Mouse (Mus musculus) embryonic facial prominence, embryonic 12.5 days (tissue): ENCODE data around the gene Otop2. TPM values are rescaled to one million over a fixed set of nuclear protein-coding genes. Genes with fewer than 3 reads are reported as not detected.
A peak's percentile ranks its signal among the peaks of the same experiment; 100 is the strongest.

Source experiments
- ATAC-seq: fragments of 200-750 bp; cut with Nextera tagmentation; 2 replicates; pipeline ENCODE4 v1.8.0; 2017; ENCODE audit not compliant: insufficient number of reproducible peaks, insufficient read depth, low FRiP score, low TSS enrichment
- H3K27ac ChIP-seq: fragments of 300-500 bp; sonication (generic); 2 replicates; pipeline ENCODE4 v1.5.1; 2016; ENCODE audit warnings: mild to moderate bottlenecking
- H3K27me3 ChIP-seq: fragments of 300-500 bp; sonication (generic); 2 replicates; pipeline ENCODE4 v1.6.1; 2016; ENCODE audit warnings: mild to moderate bottlenecking, moderate library complexity
- H3K36me3 ChIP-seq: fragments of 300-500 bp; sonication (generic); 2 replicates; pipeline ENCODE4 v1.6.1; 2016; ENCODE audit warnings: mild to moderate bottlenecking
- H3K4me1 ChIP-seq: fragments of 300-500 bp; sonication (generic); 2 replicates; pipeline ENCODE4 v1.6.1; 2016
- H3K4me2 ChIP-seq: fragments of 300-500 bp; sonication (generic); replicated peaks from 2 replicates; pipeline ENCODE4 v1.6.1; 2016; ENCODE audit warnings: mild to moderate bottlenecking, moderate library complexity
- H3K4me3 ChIP-seq: fragments of 300-500 bp; sonication (generic); 2 replicates; pipeline ENCODE4 v1.5.1; 2016; ENCODE audit warnings: mild to moderate bottlenecking
- H3K9ac ChIP-seq: fragments of 300-500 bp; sonication (generic); 2 replicates; pipeline ENCODE4 v1.6.1; 2016; ENCODE audit warnings: mild to moderate bottlenecking, moderate library complexity
- H3K9me3 ChIP-seq: fragments of 300-500 bp; sonication (generic); 2 replicates; pipeline ENCODE4 v1.6.1; 2016; ENCODE audit warnings: mild to moderate bottlenecking, moderate library complexity
- WGBS: fragments of 180-500 bp; shearing (Covaris S2); methylation state at CpG from one replicate; pipeline ENCODE4 v1.1.7; 2016; 5-methylcytosine and 5-hydroxymethylcytosine counted together
- polyA plus RNA-seq: library from polyadenylated mRNA; unstranded; fragments of >200 nt; fragmentation: Nextera tagmentation; extraction: Ambion mirVana; gene quantifications from 2 replicates; pipeline ENCODE4 v1.2.1, GENCODE M21; 2016

Gene Otop2
- 0.19 TPM in 1 of 2 replicates, not detected in the other for polyA plus RNA-seq

DNA sequence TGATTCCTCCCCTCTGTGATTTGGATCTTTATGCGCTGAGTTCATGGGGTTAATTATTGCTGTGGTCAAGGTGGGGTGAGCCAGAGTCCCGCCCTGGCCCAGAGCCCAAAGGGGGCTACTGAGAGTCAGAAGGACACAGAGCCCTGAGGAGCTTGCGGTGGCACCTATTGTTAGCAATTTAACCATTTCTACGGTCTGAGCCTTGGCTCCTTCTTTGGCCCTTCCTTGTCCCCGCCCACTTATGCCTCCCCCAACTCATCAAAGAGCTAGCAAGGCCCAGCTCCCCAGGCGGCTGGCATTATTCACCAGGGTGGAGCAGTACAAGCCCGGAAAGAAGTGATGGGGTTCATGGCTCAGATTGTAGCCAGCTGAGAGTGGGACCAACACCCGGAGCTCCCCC is at the start of gene Otop2:
Gene Otop2, plus strand, starts transcription at position 301 of the 400 bp plus-strand sequence.
- H3K4me1 ChIP-seq = 0 out of 2 replicates have a peak, but pooled peaks cover 2% of the 10 kb centered on the region
- no peak within 1 kb of the TSS for H3K9ac ChIP-seq
- H3K27me3 ChIP-seq = peaks cover 19% of the 10 kb centered on the region
- no peaks in the 10 kb centered on the region for H3K36me3 ChIP-seq
- no peak within 1 kb of the TSS for H3K27ac ChIP-seq
- WGBS = 23% methylated on average over 8 of the region's 8 CpGs
- no peak within 1 kb of the TSS for H3K4me2 ChIP-seq
- no peak within 1 kb of the TSS for H3K4me3 ChIP-seq
- no peaks in the 10 kb centered on the region for H3K9me3 ChIP-seq
- no peak for ATAC-seq

DNA sequence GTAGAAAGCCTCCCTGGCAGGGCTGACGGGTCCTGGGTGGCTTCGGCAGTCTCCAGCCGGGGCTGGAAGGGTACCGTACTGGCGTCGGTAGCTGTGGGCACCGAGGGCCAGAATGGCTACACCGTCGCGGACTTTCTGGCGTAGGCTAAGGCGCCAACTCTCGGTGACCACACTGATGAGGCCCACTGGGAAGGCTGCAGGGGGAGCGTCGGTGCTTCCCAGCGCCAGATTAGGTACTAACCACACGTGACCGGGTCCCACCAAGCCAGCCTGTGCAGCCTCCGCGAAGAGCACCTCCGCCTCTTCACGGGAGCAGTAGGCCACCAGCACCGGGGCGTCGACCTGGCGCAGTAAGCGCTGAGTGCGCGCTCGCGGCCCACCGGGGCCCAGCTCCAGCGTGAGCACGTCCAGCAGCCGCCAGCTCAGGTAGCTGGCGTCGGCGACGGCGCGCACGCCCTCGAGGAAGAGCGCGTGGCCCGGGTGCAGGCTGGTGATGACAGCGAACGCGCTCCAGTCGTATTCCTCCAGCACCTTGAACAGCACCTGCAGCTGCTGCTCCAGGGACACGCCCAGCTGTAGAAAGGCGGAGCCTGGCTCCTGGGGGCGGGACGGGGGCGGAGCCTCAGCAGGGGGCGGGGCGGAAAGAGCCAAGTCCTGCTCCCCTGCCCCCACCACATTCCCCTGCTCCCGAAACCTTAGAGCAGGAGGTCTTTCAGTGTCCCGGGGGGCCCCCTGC is 49.0 kb upstream of the Otop2 start:
- H3K4me2 ChIP-seq = peak overlapping the region; percentile 41
- ATAC-seq = no peak
- H3K36me3 ChIP-seq = no peaks in the 10 kb centered on the region
- H3K4me1 ChIP-seq = 0 out of 2 replicates have a peak, but pooled peaks cover 7% of the 10 kb centered on the region
- 0 out of 2 replicates have a peak, but pooled peaks cover 2% of the 10 kb centered on the region for H3K9me3 ChIP-seq
- H3K4me3 ChIP-seq = peak overlapping the region; percentile 18; the same call in 1 of the 2 replicates
- H3K27me3 ChIP-seq = peaks cover 97% of the 10 kb centered on the region
- 15% methylated on average over 59 of the region's 59 CpGs for WGBS
- no peak overlapping the region for H3K27ac ChIP-seq
- H3K9ac ChIP-seq = no peak overlapping the region

DNA sequence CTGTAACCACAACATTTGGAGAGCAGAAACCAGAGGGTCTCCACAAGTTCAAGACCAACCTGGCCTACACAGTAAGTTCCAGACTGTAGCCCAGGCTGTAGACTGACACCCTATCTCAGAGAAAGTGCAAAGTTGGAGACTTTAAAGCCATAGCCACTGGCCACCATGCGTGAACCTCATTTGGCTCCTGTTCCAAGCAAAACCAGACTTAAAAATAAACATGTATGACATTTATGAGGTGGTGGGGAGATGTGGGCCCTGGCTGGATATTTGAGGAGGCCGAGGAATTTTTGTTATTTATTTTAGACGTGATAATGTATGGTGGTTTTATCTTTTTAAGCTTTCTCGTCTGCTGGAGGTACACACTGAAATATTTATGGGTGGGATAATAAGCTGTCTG is 47.8 kb upstream of the Otop2 start:
- Histone ChIP-seq H3K9ac (no peak overlapping the region), H3K4me2 (no peak overlapping the region), H3K27ac (no peak overlapping the region), H3K9me3 (0 out of 2 replicates have a peak, but pooled peaks cover 2% of the 10 kb centered on the region), H3K36me3 (no peaks in the 10 kb centered on the region), H3K4me1 (0 out of 2 replicates have a peak, but pooled peaks cover 7% of the 10 kb centered on the region), H3K27me3 (peaks cover 98% of the 10 kb centered on the region), H3K4me3 (no peak overlapping the region)
- no peak for ATAC-seq
- WGBS = 67% methylated on average over 4 of the region's 4 CpGs

DNA sequence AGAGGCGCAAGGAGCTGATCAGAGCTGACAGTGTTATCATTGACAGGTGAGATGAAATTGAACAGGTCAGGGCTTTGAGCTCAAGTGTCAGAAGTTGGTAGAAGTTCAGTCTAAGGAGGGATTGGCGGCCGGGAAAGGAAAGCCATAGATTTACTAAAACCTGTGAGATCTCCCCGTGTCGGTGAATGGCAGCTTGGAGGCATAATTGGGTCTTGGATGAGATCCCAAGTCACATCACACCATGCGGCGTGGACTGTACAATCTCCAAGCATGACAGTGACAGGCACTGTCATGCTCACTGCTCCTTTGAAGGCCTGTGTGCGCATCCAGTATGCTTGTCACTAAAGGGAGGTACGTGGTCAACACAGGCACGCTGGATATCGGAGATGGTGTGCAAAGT is 44.0 kb upstream of the Otop2 start:
- Histone ChIP-seq H3K27ac (no peak overlapping the region), H3K4me3 (no peak overlapping the region), H3K9ac (no peak overlapping the region), H3K9me3 (0 out of 2 replicates have a peak, but pooled peaks cover 2% of the 10 kb centered on the region), H3K36me3 (no peaks in the 10 kb centered on the region), H3K4me1 (peaks cover 24% of the 10 kb centered on the region), H3K4me2 (no peak overlapping the region), H3K27me3 (peaks cover 100% of the 10 kb centered on the region)
- no peak for ATAC-seq
- 83% methylated on average over 11 of the region's 11 CpGs for WGBS

DNA sequence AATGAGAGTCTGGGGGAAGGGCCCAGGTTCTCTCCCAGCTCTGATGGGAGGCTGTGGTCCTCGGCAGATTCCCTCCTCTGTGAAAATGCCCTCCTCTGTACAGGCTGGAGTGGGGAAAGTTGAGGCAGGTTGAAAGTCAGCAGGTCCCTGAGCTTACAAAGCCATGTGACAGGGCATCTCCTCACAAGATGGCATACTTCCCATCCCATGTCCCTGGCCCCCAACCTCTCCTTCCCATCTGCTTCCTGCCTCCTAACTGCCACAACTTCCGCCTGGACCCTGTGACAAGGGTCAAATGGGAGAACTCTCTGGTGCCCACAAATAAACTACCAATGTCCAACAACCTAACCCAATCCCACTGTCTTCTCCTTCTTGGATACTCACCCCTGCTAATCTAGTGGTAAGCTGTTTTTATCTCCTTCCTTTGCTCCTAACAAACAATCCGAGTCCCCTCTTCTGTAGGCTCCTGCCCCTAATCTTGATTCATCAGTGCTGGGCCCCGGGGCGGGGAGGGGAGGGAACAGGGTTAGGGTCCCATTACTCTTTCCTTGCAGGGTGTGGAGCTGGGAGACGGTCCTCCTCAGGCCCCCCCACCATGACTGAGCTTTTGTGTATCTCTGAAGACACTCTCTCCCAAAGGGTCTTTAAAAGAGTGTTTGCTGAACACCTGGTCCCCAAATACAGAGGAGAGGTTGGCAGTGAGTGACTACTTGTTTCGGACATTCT is 42.7 kb upstream of the Otop2 start:
- Histone ChIP-seq H3K9me3 (no peaks in the 10 kb centered on the region), H3K4me3 (no peak overlapping the region), H3K9ac (no peak overlapping the region), H3K4me1 (peaks cover 21% of the 10 kb centered on the region), H3K27me3 (peaks cover 100% of the 10 kb centered on the region), H3K27ac (no peak overlapping the region), H3K4me2 (no peak overlapping the region), H3K36me3 (peaks cover 13% of the 10 kb centered on the region; the same call in 1 of the 2 replicates)
- WGBS = 56% methylated on average over 7 of the region's 7 CpGs
- no peak for ATAC-seq

DNA sequence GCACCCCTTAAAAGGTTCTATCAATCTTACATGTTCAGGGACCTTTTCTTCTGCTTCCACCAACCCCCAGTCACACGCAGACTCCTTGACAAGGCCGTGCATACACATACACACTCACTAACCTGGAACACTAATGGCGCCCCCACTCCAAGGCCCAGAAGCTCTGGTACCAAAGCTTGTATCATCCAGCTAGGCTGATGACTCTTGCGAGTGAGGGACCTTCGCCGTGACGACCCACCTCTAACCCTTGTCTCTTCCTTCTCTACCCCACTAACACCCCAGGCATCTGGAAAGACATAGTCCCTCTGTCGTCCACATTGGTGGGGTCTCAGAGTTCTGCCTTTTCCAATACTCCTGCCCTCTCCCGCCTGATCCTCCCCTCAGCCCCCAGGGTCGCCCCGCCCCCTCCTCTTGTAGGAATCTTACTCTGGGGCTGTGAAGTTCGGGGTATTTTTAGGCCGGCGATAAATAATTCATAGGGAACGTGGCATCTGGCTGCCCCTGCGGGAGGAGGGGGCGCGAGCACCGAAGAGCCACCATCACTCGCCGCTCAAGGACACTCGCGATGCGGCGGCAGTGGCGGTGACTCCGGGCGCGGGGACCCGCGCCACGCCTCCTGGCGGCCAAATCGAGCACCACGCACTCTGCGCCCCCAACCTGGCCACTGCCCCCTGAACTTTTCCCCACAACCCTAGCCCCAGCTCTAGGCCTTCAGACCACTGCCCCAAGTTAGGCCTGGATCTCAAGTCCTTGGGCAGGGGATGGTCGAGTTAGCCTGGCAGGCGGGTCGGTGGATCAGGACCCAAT is 41.9 kb upstream of the Otop2 start:
- Histone ChIP-seq H3K4me1 (peaks cover 23% of the 10 kb centered on the region), H3K4me2 (peak overlapping the region; percentile 50), H3K27ac (no peak overlapping the region), H3K9ac (no peak overlapping the region), H3K27me3 (peaks cover 98% of the 10 kb centered on the region), H3K36me3 (peaks cover 16% of the 10 kb centered on the region; the same call in 1 of the 2 replicates), H3K9me3 (no peaks in the 10 kb centered on the region), H3K4me3 (peak overlapping the region; percentile 23)
- no peak for ATAC-seq
- WGBS = 7% methylated on average over 39 of the region's 39 CpGs

DNA sequence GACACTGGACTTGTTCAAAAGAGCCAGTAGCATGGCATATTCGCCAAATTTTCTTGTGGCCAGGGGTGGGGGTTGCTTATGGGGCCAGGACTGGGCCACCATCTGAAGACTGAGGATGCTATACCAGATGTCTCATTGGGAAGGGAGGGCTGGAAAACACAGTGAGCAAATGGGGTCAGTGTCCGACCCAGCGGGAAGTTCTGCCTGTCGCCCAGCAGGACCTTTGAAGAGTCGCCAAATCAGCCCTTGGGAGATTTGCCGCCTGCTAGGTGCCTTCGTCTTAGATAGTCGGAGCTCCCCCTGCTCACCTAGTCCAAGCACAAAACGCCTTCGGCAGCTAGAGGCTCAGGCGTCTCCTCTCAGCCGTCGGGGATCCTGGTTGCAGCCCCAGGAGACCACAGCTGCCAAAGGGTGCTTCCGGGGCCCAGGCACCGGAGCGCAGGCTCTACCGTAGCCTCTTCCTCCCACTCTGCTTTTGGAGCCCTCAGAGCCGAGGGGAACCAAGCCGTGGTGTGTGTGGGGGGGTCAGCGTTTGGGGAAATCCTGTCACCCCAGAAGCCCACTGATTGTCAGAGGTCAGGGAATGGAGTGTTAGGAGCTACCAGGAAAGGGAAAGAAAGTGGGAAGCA is 41.1 kb upstream of the Otop2 start:
- Histone ChIP-seq H3K4me2 (peak overlapping the region; percentile 75; the same call in 1 of the 2 replicates), H3K36me3 (peaks cover 16% of the 10 kb centered on the region; the same call in 1 of the 2 replicates), H3K4me1 (peaks cover 24% of the 10 kb centered on the region), H3K9ac (no peak overlapping the region), H3K27me3 (peaks cover 91% of the 10 kb centered on the region), H3K9me3 (no peaks in the 10 kb centered on the region), H3K27ac (no peak overlapping the region), H3K4me3 (peak overlapping the region; percentile 39; the same call in 1 of the 2 replicates)
- ATAC-seq = no peak
- WGBS = 5% methylated on average over 20 of the region's 20 CpGs

DNA sequence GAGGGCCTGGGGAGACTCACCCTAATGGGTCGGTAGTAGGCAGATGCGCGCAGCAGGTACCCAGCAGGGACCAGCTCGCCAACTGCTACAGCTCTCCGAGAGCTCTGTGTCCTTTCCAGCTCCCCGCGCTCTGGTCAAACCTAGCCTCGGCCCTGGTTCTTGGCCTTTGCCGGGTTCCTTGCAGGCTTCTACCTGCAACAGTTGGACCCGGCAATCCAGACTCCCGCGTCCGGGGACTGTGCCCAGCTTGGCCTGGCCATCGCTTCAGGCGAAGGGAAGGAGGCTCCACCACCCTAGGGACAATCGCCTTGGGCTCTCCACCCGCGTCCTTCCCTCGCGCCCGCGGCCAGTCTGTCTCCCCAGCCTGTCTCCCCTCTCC is 40.6 kb upstream of the Otop2 start:
- no peak for ATAC-seq
- Histone ChIP-seq H3K9ac (no peak overlapping the region), H3K27me3 (peaks cover 86% of the 10 kb centered on the region), H3K4me1 (peaks cover 24% of the 10 kb centered on the region), H3K36me3 (peaks cover 16% of the 10 kb centered on the region; the same call in 1 of the 2 replicates), H3K9me3 (no peaks in the 10 kb centered on the region), H3K4me2 (peak overlapping the region; percentile 75), H3K27ac (no peak overlapping the region), H3K4me3 (peak overlapping the region; percentile 39)
- WGBS = 1% methylated on average over 22 of the region's 22 CpGs

DNA sequence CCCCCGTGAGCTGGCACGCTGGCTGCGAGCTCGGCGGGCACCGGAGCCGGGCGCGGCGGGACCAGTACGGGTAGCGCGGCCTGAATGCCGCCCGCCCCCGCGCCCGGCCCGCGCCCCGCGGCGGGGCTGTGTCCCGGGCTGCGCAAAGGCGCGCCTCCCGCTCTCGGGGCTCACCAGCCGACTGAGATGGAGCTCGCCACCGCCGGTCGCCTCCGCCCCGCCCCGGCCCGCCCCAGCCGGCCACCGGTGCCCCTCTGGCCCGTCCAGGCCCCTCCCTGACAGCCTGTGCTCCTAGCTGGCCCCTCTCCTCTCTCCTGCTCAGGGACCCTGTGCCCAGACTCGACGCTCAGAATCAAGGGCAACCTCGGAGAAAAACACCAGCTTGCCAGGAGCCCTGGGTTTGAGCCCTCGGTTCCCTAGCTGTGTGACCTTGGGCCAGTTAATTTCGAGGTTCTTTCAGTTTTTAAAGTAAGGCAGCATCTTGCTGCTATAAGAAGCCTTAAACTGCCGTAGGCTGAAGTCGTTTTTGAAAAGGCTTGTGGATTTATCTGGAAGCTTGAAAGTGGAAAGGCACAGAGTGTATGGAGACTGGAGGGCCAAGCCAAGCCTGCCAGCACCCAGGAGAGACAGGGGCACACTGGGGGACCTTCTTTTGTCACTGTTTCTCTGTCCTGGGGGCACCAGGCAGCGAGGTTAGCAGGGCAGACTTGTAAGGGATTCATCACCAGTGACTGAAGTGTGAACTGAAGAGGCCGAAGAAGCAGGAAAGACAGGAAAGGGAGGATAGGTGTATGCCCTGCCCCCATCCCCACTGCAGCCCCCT is 39.7 kb upstream of the Otop2 start, which contains the start of gene Grin2c:
Gene Grin2c, minus strand, starts transcription at position 183 of the 823 bp plus-strand sequence.
- ATAC-seq = no peak
- Histone ChIP-seq H3K9ac (peak within 1 kb of the TSS; percentile 48; the same call in 1 of the 2 replicates), H3K4me1 (peaks cover 24% of the 10 kb centered on the region), H3K9me3 (no peaks in the 10 kb centered on the region), H3K27ac (no peak within 1 kb of the TSS), H3K36me3 (peaks cover 16% of the 10 kb centered on the region; the same call in 1 of the 2 replicates), H3K4me2 (peak within 1 kb of the TSS; percentile 75), H3K4me3 (peak within 1 kb of the TSS; percentile 39), H3K27me3 (peaks cover 77% of the 10 kb centered on the region)
- WGBS = 12% methylated on average over 16 of the region's 50 CpGs

DNA sequence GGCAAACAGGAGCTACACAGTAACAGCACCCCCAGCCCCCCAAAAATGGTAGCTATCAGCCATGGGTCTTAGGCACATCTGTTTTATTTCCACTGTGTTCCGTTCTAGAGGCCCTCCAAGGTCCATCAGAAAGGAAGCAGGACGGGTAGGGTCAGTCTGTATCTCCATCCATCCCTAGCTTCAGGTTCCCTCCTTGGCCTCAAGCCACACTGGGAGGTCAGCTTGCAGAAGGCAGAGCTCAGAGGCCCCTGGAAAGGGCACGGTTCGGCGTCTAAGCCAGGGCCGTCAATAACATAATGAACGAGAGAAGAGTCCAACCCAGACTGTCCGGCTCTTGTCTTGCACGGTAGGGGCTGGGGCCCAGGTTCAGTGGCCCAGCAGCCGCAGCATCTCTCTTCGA is 39.0 kb upstream of the Otop2 start:
- no peak overlapping the region for H3K4me2 ChIP-seq
- H3K9ac ChIP-seq = no peak overlapping the region
- ATAC-seq = no peak
- peaks cover 24% of the 10 kb centered on the region for H3K4me1 ChIP-seq
- 76% methylated on average over 11 of the region's 11 CpGs for WGBS
- peaks cover 70% of the 10 kb centered on the region for H3K27me3 ChIP-seq
- H3K27ac ChIP-seq = no peak overlapping the region
- no peak overlapping the region for H3K4me3 ChIP-seq
- H3K9me3 ChIP-seq = no peaks in the 10 kb centered on the region
- peaks cover 16% of the 10 kb centered on the region; the same call in 1 of the 2 replicates for H3K36me3 ChIP-seq
